Mouse (Mus musculus): ENCODE results near the gene Gm10639.
A peak's percentile ranks its signal among the peaks of the same experiment; 100 is the strongest.
"Not testable (repeated sequence)": the region's sequence is repeated elsewhere in the genome, so short reads cannot be mapped to it uniquely, and the experiment has no call there.

The Gm10639 gene

DNA sequence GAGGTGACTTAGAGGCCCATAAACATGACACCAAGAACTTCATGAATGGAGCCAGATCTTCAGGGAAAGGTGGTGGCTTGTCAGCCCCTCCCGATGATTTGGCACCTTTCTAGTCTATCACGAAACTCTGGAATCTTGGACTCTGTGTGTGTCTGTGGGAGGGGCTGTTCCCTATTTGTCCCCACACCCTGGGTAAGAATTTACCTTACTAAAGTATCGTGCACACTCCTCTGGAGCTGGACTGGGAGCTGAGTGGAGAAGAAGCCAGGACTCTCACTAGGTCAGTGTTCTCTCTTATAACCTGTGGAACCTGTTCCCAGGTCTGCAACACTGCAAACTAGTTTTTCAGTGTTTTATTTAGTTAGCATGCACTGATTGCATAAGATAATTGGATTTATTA is at the start of gene Gm10639:
Gene Gm10639, plus strand, starts transcription at position 201 of the 400 bp plus-strand sequence.
- not testable (repeated sequence) for DNase-seq (ENCODE audit: extremely low read depth, insufficient read length, low spot score)

DNA sequence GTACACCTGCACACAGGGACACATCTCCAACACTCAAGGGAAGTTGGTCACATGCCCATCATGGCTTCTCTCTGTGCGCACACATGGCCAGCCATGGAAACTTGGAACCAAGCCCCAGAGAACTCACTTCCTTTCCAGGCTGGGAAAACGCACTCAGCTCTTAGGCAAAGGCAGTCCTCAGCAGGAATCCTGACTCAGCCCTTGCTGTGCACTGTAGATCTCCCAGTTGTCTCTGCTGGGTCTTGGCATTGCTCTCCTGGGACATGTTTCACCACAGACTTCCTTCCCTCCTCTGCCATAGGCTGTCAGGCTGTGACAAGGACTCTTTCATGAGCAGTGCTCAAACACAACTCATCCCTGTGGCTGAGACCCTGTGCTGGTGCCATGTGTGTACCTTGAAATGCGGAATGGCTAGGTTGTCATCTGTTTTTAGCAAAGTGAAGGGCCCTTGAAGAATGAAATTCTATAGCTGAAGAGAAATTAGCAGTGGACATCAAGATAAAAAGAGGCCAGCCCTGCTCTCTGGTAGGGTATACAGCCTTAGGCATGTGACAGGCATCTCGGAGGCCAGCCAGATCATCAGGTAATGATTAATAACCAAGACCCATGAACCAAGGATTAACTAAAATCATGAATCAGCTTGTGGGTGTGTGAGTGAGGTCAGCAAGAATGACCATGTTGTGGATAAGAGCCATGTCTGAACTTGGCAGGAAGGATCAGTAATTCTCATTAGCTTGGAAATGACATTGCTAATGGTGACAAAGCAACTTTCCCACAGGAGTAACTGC is 33.8 kb upstream of the Gm10639 start:
- DNase-seq (ENCODE audit: extremely low read depth, insufficient read length, low spot score): peak; percentile 74

DNA sequence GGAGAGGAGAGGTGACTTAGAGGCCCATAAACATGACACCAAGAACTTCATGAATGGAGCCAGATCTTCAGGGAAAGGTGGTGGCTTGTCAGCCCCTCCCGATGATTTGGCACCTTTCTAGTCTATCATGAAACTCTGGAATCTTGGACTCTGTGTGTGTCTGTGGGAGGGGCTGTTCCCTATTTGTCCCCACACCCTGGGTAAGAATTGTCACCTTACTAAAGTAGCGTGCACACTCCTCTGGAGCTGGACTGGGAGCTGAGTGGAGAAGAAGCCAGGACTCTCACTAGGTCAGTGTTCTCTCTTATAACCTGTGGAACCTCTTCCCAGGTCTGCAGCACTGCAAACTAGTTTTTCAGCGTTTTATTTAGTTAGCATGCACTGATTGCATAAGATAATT is 32.8 kb upstream of the Gm10639 start, which contains the start of gene Gm3776:
Gene Gm3776, plus strand, starts transcription at position 216 of the 400 bp plus-strand sequence.
- DNase-seq (ENCODE audit: extremely low read depth, insufficient read length, low spot score): not testable (repeated sequence)

DNA sequence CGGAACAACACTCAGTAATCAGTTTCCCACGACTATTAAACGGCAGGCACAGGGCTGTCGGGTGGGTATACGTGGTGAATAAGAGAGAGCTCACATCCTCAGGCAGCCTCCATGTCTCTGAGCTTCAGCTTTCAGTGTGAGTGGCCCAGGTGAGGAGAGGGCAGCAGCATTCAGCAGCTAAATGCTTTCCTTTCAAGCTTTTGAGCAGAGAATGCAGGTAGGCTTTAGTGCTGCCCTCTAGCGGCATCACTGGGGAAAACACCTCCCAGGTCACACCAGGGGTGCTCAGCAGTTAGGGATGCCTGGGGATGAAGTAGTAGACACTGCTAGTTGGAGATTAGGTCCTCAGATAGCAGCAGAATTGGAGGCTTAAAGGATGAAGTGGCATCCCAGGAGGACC is 30.0 kb upstream of the Gm10639 start:
- not testable (repeated sequence) for DNase-seq (ENCODE audit: extremely low read depth, insufficient read length, low spot score)

DNA sequence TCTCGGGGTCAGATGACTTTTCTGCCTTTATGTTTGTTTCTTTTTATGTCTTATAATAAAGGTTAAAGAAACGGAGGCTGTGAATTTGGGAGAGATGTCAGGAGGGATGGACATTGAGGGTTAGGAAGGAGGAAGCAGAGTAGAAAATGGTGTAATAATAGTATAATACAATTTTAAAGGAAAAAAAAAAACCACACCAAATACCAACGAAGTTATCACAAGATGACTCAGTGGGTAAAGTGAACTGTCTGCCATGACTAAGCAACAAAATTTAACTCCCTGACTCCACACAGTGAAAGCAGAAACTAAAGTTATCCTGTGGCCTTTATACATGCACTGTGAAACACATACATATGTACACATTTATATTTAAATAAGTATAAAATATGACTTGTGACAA is 18.8 kb upstream of the Gm10639 start:
- peak; percentile 47 for DNase-seq (ENCODE audit: extremely low read depth, insufficient read length, low spot score)

DNA sequence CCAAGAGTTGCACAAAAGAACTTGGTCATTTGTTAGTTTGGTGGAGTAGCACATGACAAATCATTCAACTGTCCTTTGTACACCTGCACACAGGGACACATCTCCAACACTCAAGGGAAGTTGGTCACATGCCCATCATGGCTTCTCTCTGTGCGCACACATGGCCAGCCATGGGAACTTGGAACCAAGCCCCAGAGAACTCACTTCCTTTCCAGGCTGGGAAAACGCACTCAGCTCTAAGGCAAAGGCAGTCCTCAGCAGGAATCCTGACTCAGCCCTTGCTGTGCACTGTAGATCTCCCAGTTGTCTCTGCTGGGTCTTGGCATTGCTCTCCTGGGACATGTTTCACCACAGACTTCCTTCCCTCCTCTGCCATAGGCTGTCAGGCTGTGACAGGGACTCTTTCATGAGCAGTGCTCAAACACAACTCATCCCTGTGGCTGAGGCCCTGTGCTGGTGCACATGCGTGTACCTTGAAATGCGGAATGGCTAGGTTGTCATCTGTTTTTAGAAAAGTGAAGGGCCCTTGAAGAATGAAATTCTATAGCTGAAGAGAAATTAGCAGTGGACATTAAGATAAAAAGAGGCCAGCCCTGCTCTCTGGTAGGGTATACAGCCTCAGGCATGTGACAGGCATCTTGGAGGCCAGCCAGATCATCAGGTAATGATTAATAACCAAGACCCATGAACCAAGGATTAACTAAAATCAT is 7.6 kb upstream of the Gm10639 start:
- DNase-seq (ENCODE audit: extremely low read depth, insufficient read length, low spot score): peak; percentile 66

DNA sequence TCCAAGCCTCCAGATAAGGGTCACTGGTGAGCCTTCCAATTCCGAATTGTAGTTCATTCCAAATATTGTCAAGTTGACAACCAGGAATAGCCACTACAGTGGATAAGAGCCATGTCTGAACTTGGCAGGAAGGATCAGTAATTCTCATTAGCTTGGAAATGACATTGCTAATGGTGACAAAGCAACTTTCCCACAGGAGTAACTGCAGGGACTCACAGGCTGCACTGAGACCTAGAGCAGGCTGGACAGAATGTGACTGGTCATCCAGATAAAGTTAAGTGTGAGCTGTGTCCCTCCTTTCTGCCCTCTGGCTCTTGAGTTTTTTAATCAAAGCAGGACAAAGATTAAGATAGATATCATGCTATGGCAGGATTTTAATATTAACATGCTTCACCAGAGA is 660 bp upstream of the Gm10639 start:
- DNase-seq (ENCODE audit: extremely low read depth, insufficient read length, low spot score): not testable (repeated sequence)

DNA sequence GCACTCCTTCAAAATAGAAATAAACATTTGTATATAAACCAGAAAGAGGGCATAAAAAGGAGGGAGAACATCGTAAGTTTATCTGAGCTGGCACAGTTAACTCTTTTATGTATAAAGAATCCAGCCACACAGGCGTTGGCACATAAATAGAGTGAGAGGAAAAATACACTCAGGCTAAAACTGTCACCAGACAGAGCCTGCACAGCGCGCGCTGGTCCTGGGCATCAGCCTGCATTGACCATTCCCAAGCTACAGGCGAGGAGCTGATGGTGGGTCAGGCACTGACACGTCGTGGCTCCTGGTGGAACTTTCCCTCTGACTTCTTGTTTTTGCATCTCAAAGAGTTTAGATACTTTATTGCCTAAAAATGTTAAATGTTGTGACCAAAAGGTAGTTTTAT is 2.7 kb downstream of the Gm10639 start:
- DNase-seq (ENCODE audit: extremely low read depth, insufficient read length, low spot score): not testable (repeated sequence)

DNA sequence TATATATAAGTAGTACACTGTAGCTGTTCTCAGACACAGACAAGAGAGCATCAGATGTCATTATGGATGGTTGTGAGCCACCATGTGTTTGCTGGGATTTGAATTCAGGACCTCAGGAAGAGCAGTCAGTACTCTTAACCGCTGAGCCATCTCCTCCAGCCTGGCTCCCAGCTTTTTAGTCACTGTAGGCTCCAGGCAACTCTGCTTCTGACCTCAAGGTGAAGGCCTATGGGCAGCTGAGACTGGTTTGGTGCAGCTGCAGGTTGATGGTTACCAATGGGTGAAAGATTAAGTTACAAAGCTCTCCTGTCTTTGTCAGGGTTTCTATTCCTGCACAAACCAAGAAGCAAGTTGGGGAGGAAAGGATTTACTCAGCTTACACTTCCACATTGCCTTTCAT is 4.0 kb downstream of the Gm10639 start:
- not testable (repeated sequence) for DNase-seq (ENCODE audit: extremely low read depth, insufficient read length, low spot score)

DNA sequence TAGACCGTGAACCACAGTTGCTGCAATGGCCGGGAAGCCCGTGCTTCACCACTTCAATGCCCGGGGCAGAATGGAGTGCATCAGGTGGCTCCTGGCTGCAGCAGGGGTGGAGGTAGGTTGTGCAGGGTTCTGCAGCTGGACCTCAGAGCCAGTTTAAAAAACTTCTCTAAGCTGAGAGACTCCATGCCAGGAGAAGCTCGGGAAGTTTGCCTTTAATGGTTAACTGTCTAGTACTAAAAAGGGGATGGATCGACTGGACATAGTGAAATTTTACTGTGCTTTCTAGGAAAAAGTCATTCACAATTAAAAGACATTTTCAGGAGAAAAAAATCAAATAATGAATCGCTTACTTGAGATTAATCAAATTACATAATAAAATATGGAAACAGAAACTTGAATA is 5.1 kb downstream of the Gm10639 start:
- not testable (repeated sequence) for DNase-seq (ENCODE audit: extremely low read depth, insufficient read length, low spot score)

DNA sequence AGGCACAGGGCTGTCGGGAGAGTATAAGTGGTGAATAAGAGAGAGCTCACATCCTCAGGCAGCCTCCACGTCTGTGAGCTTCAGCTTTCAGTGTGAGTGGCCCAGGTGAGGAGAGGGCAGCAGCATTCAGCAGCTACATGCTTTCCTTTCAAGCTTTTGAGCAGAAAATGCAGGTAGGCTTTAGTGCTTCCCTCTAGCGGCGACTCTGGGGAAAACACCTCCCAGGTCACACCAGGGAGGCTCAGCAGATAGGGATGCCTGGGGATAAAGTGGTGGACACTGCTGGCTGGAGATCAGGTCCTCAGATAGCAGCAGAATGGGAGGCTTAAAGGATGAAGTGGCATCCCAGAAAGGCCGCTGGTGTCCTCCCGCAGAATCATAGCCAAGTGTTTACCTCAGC is 6.4 kb downstream of the Gm10639 start:
- peak; percentile 36 for DNase-seq (ENCODE audit: extremely low read depth, insufficient read length, low spot score)

DNA sequence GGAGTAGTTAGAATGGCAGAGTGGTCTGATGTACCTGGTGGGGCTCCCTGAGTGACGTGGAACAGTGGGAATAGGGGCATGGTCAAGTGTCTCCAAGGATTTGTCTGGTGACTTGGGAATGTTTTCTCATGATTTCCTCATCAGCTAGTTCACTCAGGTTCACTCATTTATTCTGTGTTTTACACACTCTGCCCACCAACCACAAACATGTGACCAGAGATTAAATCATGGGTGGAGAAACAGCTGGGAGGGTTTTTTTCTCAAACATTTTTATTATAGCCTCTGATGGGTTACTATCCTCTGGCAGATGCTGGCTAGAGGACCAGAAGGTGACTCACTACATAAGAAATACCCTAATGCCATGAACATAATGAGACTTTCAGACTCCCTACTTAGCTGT is 8.5 kb downstream of the Gm10639 start:
- DNase-seq (ENCODE audit: extremely low read depth, insufficient read length, low spot score): peak; percentile 50

DNA sequence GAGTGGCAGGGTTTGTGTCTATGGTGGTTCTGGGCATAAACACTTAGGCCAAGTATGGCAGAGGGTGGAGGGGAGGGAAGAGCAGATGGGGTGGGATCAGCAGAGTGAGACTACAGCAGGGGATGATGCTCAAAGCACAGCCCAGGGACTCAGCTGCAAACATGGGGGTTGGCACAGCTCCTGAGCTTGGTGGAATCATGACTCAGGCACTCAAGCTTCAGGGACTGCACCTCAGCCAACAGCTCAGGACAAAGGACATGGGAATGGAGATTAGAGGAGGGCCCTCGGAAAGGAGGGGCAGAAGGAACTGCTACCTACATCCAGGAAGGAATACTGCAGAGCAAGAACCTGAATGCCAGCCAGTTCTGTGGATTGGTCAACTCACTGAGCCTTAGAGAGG is 9.4 kb downstream of the Gm10639 start:
- DNase-seq (ENCODE audit: extremely low read depth, insufficient read length, low spot score): peak; percentile 52

DNA sequence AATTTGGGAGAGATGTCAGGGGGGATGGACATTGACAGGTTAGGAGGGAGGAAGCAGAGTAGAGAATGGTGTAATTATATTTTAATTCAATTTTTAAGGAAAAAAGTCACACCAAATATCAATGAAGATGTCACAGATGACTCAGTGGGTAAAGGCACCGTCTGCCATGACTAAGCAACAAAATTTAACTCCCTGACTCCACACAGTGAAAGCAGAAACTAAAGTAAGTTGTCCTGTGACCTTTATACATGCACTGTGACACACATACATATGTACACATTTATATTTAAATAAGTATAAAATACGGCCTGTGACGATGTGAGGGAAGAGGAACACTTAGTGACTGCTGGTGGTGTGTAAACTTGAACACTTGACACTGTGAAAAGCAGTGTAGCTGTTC is 18.4 kb downstream of the Gm10639 start:
- not testable (repeated sequence) for DNase-seq (ENCODE audit: extremely low read depth, insufficient read length, low spot score)

DNA sequence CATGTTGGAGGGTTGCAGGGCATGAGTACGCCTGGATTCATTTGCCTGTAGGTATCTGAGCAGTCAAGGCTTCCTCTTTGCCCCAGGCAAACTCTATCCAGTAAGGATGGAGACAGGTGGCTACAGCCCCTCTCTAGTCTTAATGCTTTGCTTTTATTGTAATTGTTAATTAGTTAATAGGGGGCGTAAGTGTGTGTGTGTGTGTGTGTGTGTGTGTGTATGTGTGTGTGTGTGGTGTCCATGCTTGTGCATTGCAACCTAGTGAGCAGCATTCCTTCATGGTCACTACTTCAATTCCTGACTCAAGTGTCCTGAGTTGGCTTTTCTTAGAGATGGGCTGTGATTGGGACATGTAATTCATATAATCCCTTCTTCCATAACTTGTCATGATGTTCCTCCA is 25.0 kb downstream of the Gm10639 start, which contains the start of gene Omt2a:
Gene Omt2a, minus strand, starts transcription at position 101 of the 400 bp plus-strand sequence.
- DNase-seq (ENCODE audit: extremely low read depth, insufficient read length, low spot score): no peak

DNA sequence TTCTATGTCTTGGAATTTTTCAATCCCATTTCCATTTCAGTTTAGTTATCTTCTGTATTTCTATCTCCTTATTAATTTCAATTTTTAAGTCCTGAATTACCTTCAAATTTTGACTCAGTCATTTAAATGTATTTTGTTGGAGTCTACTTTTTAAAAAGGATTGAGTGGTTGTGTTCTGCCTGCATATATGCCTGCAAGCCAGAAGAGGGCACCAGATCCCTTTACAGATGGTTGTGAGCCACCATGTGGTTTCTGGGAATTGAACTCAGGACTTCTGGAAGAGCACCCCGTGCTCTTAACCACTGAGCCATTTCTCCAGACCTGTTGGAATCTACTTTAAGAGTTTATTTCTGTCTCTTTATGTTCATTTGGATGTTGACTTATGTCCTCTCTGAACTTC is 29.8 kb downstream of the Gm10639 start:
- peak; percentile 17 for DNase-seq (ENCODE audit: extremely low read depth, insufficient read length, low spot score)

DNA sequence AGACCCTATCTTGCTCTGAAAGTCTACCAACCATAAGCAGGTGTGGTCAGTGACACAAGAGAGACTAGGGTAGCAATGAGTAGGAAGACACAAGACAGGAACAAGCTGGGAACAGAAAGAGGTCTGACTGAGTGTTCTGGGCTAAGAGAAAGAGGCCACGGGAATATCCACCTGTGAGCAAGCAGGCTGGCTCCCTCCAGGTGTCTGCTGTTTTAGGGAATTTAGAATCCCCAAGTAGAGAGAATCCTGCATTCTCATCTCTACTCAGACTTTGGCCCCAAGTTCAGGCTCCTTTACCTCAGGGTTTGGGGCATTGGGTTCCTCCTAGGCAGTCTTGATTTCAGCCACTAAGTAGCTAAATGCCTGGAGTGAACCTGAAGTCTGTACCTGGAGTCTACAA is 37.6 kb downstream of the Gm10639 start, which contains the start of gene Omt2b:
Gene Omt2b, plus strand, starts transcription at position 301 of the 400 bp plus-strand sequence.
- not testable (repeated sequence) for DNase-seq (ENCODE audit: extremely low read depth, insufficient read length, low spot score)

DNA sequence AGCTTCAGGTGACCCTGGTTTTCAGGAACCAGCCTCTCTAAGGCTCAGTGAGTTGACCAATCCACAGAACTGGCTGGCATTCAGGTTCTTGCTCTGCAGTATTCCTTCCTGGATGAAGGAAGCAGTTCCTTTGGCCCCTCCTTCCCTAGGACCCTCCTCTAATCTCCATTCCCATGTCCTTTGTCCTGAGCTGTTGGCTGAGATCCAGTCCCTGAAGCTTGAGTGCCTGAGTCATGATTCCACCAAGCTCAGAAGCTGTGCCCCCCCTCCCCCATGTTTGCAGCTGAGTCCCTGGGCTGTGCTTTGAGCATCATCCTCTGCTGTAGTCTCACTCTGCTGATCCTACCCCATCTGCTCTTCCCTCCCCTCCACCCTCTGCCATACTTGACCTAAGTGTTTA is 47.3 kb downstream of the Gm10639 start:
- peak; percentile 37 for DNase-seq (ENCODE audit: extremely low read depth, insufficient read length, low spot score)

DNA sequence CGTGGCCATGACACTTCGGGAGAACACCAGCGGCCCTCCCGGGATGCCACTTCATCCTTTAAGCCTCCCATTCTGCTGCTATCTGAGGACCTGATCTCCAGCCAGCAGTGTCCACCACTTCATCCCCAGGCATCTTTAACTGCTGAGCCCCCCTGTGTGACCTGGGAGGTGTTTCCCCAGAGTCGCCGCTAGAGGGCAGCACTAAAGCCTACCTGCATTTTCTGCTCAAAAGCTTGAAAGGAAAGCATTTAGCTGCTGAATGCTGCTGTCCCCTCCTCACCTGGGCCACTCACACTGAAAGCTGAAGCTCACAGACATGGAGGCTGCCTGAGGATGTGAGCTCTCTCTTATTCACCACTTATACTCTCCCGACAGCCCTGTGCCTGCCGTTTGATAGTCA is 50.6 kb downstream of the Gm10639 start:
- not testable (repeated sequence) for DNase-seq (ENCODE audit: extremely low read depth, insufficient read length, low spot score)

DNA sequence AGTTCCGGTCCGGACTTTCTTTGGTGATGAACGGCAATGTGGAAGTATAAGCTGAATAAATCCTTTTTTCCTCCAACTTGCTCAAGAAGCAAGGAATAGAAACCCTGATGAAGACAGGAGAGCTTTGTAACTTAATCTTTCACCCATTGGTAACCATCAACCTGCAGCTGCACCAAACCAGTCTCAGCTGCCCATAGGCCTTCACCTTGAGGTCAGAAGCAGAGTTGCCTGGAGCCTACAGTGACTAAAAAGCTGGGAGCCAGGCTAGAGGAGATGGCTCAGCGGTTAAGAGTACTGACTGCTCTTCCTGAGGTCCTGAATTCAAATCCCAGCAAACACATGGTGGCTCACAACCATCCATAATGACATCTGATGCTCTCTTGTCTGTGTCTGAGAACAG is 52.8 kb downstream of the Gm10639 start:
- DNase-seq (ENCODE audit: extremely low read depth, insufficient read length, low spot score): not testable (repeated sequence)

DNA sequence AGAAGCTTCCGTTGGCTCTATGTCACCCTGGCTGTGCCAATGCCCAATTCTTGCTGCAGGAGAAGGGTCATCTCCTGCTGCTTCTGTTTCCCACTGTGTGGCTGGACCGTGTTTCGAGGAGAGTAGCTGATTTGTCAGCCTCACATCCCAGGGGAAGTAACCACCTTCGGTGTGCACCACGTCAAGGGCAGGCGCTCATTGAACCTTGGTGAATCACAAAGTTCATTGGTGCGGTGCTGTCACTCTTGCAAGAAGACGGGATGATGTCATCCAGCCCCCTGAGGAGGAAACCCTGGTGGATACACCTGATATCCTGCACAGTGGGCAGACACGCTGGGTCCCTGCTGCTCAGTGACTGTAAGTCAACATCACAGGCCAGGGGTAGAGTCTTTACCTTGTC is 53.3 kb downstream of the Gm10639 start:
- DNase-seq (ENCODE audit: extremely low read depth, insufficient read length, low spot score): not testable (repeated sequence)

DNA sequence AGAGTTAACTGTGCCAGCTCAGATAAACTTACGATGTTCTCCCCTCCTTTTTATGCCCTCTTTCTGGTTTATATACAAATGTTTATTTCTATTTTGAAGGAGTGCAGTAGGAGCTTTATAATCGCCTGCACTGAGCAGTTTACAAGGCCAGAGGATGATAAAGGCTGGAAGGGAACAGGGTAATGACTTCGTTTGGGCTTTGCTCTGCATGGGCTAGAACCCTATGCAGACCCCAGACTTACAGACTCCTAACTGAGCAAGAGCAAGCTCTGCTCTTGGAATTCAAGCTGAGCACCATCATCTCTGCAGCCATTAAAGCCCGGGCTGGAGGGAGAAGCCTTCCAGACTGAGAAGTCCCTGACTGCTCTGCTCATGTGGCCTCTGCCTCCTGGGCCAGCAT is 55.5 kb downstream of the Gm10639 start:
- not testable (repeated sequence) for DNase-seq (ENCODE audit: extremely low read depth, insufficient read length, low spot score)

Measured in 3134 (cell line).